In the genomic region with DNA sequence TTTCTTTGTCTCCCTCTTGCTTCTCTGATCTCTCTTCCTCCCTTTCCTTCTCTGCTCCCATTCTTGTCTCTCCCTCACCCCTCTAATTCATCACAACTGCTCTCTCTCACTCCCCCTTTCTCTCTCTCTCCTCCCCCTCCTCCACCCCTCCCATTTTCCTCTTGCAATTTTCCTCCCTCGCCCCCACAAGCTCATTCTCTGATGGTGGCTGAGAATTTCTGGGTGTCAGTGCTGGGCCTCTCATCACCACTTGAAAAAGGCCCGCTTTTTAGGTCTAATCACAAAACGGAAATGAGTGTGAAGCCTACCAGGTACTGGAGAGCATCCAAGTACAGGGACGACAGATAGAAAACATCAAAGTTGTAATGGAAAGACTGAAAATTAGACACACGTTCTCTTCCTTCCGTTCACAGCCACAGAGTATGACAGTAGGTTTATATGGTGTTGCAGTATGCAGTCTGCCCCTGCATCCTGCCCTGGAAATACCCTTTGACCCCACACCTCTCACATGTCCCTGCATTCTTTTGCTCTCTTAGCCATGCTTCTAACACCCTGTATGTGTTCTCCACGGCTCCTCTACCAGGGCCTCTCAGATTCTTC, we compare ENCODE assay signal across 16 mouse cellular contexts. TPM values are rescaled to one million over a fixed set of nuclear protein-coding genes. Genes with fewer than 3 reads are reported as not detected.
A peak's percentile ranks its signal among the peaks of the same experiment; 100 is the strongest.
DNase-seq lines count a peak whose midpoint lies in the region; ATAC-seq and TF ChIP-seq lines count a peak whose summit lies in the region.
"Had no signal": no experiment of that assay in that cellular context is flagged by ENCODE, and none has a peak within 500 bp of the region (broad histone marks: within the 10 kb centered on the region; RNA-seq: fewer than 3 reads in every experiment).

No protein-coding gene starts in this region.

- WGBS in thymus, adult 2 months: 49% methylated on average over 7 of the region's 7 CpGs
- WGBS in embryonic facial prominence, embryonic 14.5 days: 45% methylated on average over 7 of the region's 7 CpGs

- no peak for DNase-seq in layer of hippocampus, adult 2 months (ENCODE audit: low spot score in 2 of 2)
- DNase-seq in layer of hippocampus, adult 9-10 months (ENCODE audit: low spot score): no peak
- no peak for DNase-seq in thymus, adult 2 months
- DNase-seq in thymus, postnatal 25 days: no peak
- peak; percentile 10 for DNase-seq in embryonic facial prominence, embryonic 14.5 days (ENCODE audit: low spot score)
- DNase-seq in yolk sac, embryonic 10.5 days (ENCODE audit: low spot score): peak; percentile 25
- DNase-seq in adipocyte (ENCODE audit: low spot score): no peak
- DNase-seq: adrenal gland, postnatal 14 days; cerebellum, postnatal 36 days; gastrocnemius, postnatal 36 days; kidney, adult 2 months had no signal

- H3K4me3 ChIP-seq in layer of hippocampus, adult 2 months: no peak overlapping the region
- H3K4me3 ChIP-seq in thymus, adult 2 months (ENCODE audit: control insufficient read depth, insufficient read depth, low read length): no peak overlapping the region
- no peak overlapping the region for H3K4me3 ChIP-seq in embryonic facial prominence, embryonic 14.5 days (ENCODE audit: low read depth, low read length)
- H3K4me3 ChIP-seq: hindbrain, embryonic 13.5 days; liver, embryonic 15.5 days; megakaryocyte, embryonic 14.5 days had no signal

- H3K27ac ChIP-seq in layer of hippocampus, adult 2 months: 0 out of 2 replicates have a peak overlapping the region, but pooled peaks have one; percentile 36
- H3K27ac ChIP-seq in thymus, adult 2 months (ENCODE audit: control insufficient read depth, insufficient read depth, low read length): peak overlapping the region; percentile 89
- no peak overlapping the region for H3K27ac ChIP-seq in embryonic facial prominence, embryonic 14.5 days (replicated peaks; ENCODE audit: low read depth, low read length)
- H3K27ac ChIP-seq: hindbrain, embryonic 13.5 days; liver, embryonic 15.5 days had no signal

- H3K4me2 ChIP-seq in embryonic facial prominence, embryonic 14.5 days (ENCODE audit: low read depth, low read length): no peak overlapping the region
- H3K4me2 ChIP-seq: hindbrain, embryonic 13.5 days; liver, embryonic 15.5 days had no signal

- peaks cover 45% of the 10 kb centered on the region for H3K4me1 ChIP-seq in thymus, adult 2 months (replicated peaks; ENCODE audit: control insufficient read depth, insufficient read depth, low read length)
- peaks cover 25% of the 10 kb centered on the region for H3K4me1 ChIP-seq in embryonic facial prominence, embryonic 14.5 days (ENCODE audit: control insufficient read depth, insufficient read depth, low read length)
- H3K4me1 ChIP-seq: liver, embryonic 15.5 days had no signal

- H3K9me3 ChIP-seq in embryonic facial prominence, embryonic 14.5 days (ENCODE audit: control insufficient read depth, low read length): no peaks in the 10 kb centered on the region
- H3K9me3 ChIP-seq: hindbrain, embryonic 13.5 days; liver, embryonic 15.5 days; megakaryocyte, embryonic 14.5 days had no signal

- H3K27me3 ChIP-seq in thymus, adult 2 months (ENCODE audit: control insufficient read depth, insufficient read depth, low read length): no peaks in the 10 kb centered on the region
- no peaks in the 10 kb centered on the region for H3K27me3 ChIP-seq in embryonic facial prominence, embryonic 14.5 days (replicated peaks; ENCODE audit: control insufficient read depth, insufficient read depth, low read length)
- H3K27me3 ChIP-seq: liver, embryonic 15.5 days had no signal

- no peak overlapping the region for H3K9ac ChIP-seq in embryonic facial prominence, embryonic 14.5 days (ENCODE audit: low read depth, low read length)
- H3K9ac ChIP-seq: hindbrain, embryonic 13.5 days; liver, embryonic 15.5 days had no signal

- ATAC-seq in embryonic facial prominence, embryonic 14.5 days (ENCODE audit: low read depth): no peak
- ATAC-seq: forebrain, embryonic 14.5 days had no signal

- TF ChIP-seq POLR2A in thymus, adult 2 months (IDR thresholded peaks at IDR 0.05; ENCODE audit: control insufficient read depth, extremely low read depth, insufficient read depth, low read length, poor library complexity): no peak

- no peaks in the 10 kb centered on the region for H3K36me3 ChIP-seq in thymus, adult 2 months (ENCODE audit: control insufficient read depth, insufficient read depth, low read length)
- H3K36me3 ChIP-seq in embryonic facial prominence, embryonic 14.5 days (ENCODE audit: control insufficient read depth, insufficient read depth, low read length): no peaks in the 10 kb centered on the region
- H3K36me3 ChIP-seq: hindbrain, embryonic 13.5 days; liver, embryonic 15.5 days had no signal

- no peak for TF ChIP-seq CTCF in layer of hippocampus, adult 2 months (conservative IDR thresholded peaks at IDR 0.05)
- TF ChIP-seq CTCF in thymus, adult 2 months (IDR thresholded peaks at IDR 0.05; ENCODE audit: borderline replicate concordance, control insufficient read depth, extremely low read depth, insufficient read depth, low read length, poor library complexity): no peak

RNA-seq across cellular contexts. Expression of gene Izumo1r, which starts 4.2 kb away (rescaled TPM):
- not detected for total RNA-seq in layer of hippocampus, adult 2 months (2021)
- 66.3 and 70.8 TPM in 2 replicates for polyA plus RNA-seq in thymus, adult 2 months (2012; rRNA removed)
- polyA plus RNA-seq in embryonic facial prominence, embryonic 14.5 days (2014; fragmentation: Nextera tagmentation; extraction: Ambion mirVana): 0.26 and 0.51 TPM in 2 replicates
- total RNA-seq: adrenal gland, postnatal 14 days; gastrocnemius, postnatal 36 days had no signal
- polyA plus RNA-seq: forebrain, embryonic 14.5 days; hindbrain, embryonic 13.5 days; limb, embryonic 11.5 days; liver, embryonic 15.5 days had no signal

RNA-seq across cellular contexts. Expression of gene Gpr83, which starts 47.9 kb away (rescaled TPM):
- total RNA-seq in layer of hippocampus, adult 2 months (2021): 10 to 100 TPM; 12.7 to 12.9 TPM
- 10.0 and 10.9 TPM in 2 replicates for polyA plus RNA-seq in thymus, adult 2 months (2012; rRNA removed)
- 3.2 and 4.4 TPM in 2 replicates for polyA plus RNA-seq in embryonic facial prominence, embryonic 14.5 days (2014; fragmentation: Nextera tagmentation; extraction: Ambion mirVana)
- total RNA-seq: adrenal gland, postnatal 14 days; gastrocnemius, postnatal 36 days had no signal

Comparison
In these comparisons a context has a peak if more than half of its experiments do, and no peak if none do; other contexts are left out.
1. DNase-seq: peak in embryonic facial prominence, embryonic 14.5 days (single experiment) and yolk sac, embryonic 10.5 days (single experiment); none in layer of hippocampus, adult 2 months (0 of 2), layer of hippocampus, adult 9-10 months (single experiment), thymus, adult 2 months (single experiment), thymus, postnatal 25 days (single experiment) and adipocyte (single experiment).
2. RNA of gene Izumo1r, which starts 4.2 kb away (polyA plus RNA-seq): 66.3 to 70.8 TPM in thymus, adult 2 months; 0.26 to 0.51 TPM in embryonic facial prominence, embryonic 14.5 days; every median in the first group is over 10 times any median in the second.